Mouse (Mus musculus): ENCODE data around the gene Pxt1.

Gene Pxt1

GRCm38 (mm10) chr17:28910139-28910538 is 33.5 kb downstream of the Pxt1 start:
- no peak for DNase-seq

- peak; percentile 78 for DNase-seq
These were observed 34.2 kb downstream of the Pxt1 start for GRCm38 (mm10) chr17:28909252-28909941.

- DNase-seq, result no peak
These were observed 35.7 kb downstream of the Pxt1 start for GRCm38 (mm10) chr17:28907959-28908358.

- no peak for DNase-seq
These were observed 38.2 kb downstream of the Pxt1 start for GRCm38 (mm10) chr17:28905377-28905916.

- peak; percentile 80 for DNase-seq
These were observed 38.9 kb downstream of the Pxt1 start for GRCm38 (mm10) chr17:28904546-28905376.

GRCm38 (mm10) chr17:28901559-28901958 is 42.1 kb downstream of the Pxt1 start:
- DNase-seq, result no peak

- no peak for DNase-seq
These were observed 44.2 kb downstream of the Pxt1 start for GRCm38 (mm10) chr17:28899427-28899826.

- no peak for DNase-seq
These were observed 45.4 kb downstream of the Pxt1 start for GRCm38 (mm10) chr17:28898249-28898648.

- no peak for DNase-seq
These were observed 45.8 kb downstream of the Pxt1 start for GRCm38 (mm10) chr17:28897817-28898216.

- DNase-seq, result no peak
These were observed 47.4 kb downstream of the Pxt1 start for GRCm38 (mm10) chr17:28896095-28896780.

- no peak for DNase-seq
These were observed 48.3 kb downstream of the Pxt1 start for GRCm38 (mm10) chr17:28895217-28895875.

- DNase-seq, result no peak
These were observed 49.4 kb downstream of the Pxt1 start for GRCm38 (mm10) chr17:28894050-28894767.

GRCm38 (mm10) chr17:28886266-28886665 is 57.4 kb downstream of the Pxt1 start:
- DNase-seq, result no peak

GRCm38 (mm10) chr17:28885231-28885630 is 58.4 kb downstream of the Pxt1 start:
- DNase-seq, result no peak
